Mouse (Mus musculus) liver, embryonic 14.5 days (tissue): ENCODE measurements around the gene Ptgir. TPM values are rescaled to one million over a fixed set of nuclear protein-coding genes. Genes with fewer than 3 reads are reported as not detected.

Experiments used
- ATAC-seq: fragments of 200-750 bp; cut with Nextera tagmentation; 2 replicates; pipeline ENCODE4 v1.8.0; 2017; ENCODE audit warnings: moderate number of reproducible peaks, mild to moderate bottlenecking, moderate library complexity; ENCODE audit not compliant: insufficient read depth
- DNase-seq, 3 experiments: peaks; one replicate each; pipeline ENCODE4 v3.0.0-alpha.2; 2012 to 2013; ENCODE audit warnings: low read depth in 3 of 3, low spot score in 3 of 3
- H3K27ac ChIP-seq: fragments of 300-500 bp; sonication (generic); 2 replicates; pipeline ENCODE4 v1.5.1; 2014; ENCODE audit warnings: moderate library complexity, mild to moderate bottlenecking, control low read depth, inconsistent platforms
- H3K27me3 ChIP-seq: fragments of 300-500 bp; sonication (generic); 2 replicates; pipeline ENCODE4 v1.6.1; 2014; ENCODE audit warnings: mild to moderate bottlenecking, low read length, moderate library complexity; ENCODE audit not compliant: control insufficient read depth, insufficient read depth
- H3K36me3 ChIP-seq: fragments of 300-500 bp; sonication (generic); replicated peaks from 2 replicates; pipeline ENCODE4 v1.6.1; 2014; ENCODE audit warnings: low read depth; ENCODE audit not compliant: control insufficient read depth, insufficient read depth
- H3K4me1 ChIP-seq, 2 experiments: fragments of 200-500 bp in 1 of 2; fragments of 300-500 bp in 1 of 2; sonication (generic) in 1 of 2; replicated peaks; 2 replicates each; pipeline ENCODE4 v1.6.1; 2012 to 2014; ENCODE audit warnings: antibody characterized with exemption in 1 of 2, inconsistent platforms in 1 of 2, low read length in 1 of 2; ENCODE audit not compliant: control insufficient read depth in 2 of 2, insufficient read depth in 2 of 2
- H3K4me2 ChIP-seq: fragments of 300-500 bp; sonication (generic); 2 replicates; pipeline ENCODE4 v1.6.1; 2014; ENCODE audit warnings: low read depth, mild to moderate bottlenecking, control low read depth, moderate library complexity
- H3K4me3 ChIP-seq, 2 experiments: fragments of 200-500 bp in 1 of 2; fragments of 300-500 bp in 1 of 2; sonication (generic) in 1 of 2; 2 replicates each; pipeline ENCODE4 v1.5.1; 2012 to 2014; ENCODE audit warnings: low read depth in 2 of 2, low read length in 2 of 2, mild to moderate bottlenecking in 2 of 2, control low read depth in 1 of 2, inconsistent platforms in 1 of 2, moderate library complexity in 1 of 2; ENCODE audit not compliant: insufficient read depth in 1 of 2
- H3K9ac ChIP-seq: fragments of 300-500 bp; sonication (generic); replicated peaks from 2 replicates; pipeline ENCODE4 v1.6.1; 2014; ENCODE audit warnings: mild to moderate bottlenecking, control low read depth, moderate library complexity
- H3K9me3 ChIP-seq: fragments of 300-500 bp; sonication (generic); 2 replicates; pipeline ENCODE4 v1.6.1; 2016; ENCODE audit warnings: low read length, mixed read lengths; ENCODE audit not compliant: control insufficient read depth
- CTCF ChIP-seq: IDR thresholded peaks from 2 replicates; pipeline ENCODE4 v1.5.1; 2016; ENCODE audit warnings: antibody characterized with exemption, low read depth, control low read depth
- EP300 ChIP-seq: IDR thresholded peaks from 2 replicates; pipeline ENCODE4 v1.6.1; 2016; ENCODE audit warnings: antibody characterized with exemption, low read depth
- WGBS: fragments of 180-500 bp; shearing (Covaris S2); extraction: QIAGEN DNeasy Blood & Tissue Kit; methylation state at CpG from one replicate; pipeline ENCODE4 v1.1.7; 2014; ENCODE audit not compliant: insufficient replicate concordance; 5-methylcytosine and 5-hydroxymethylcytosine counted together
- polyA plus RNA-seq, 2 experiments: library from polyadenylated mRNA; depleted of rRNA in 1 of 2; stranded (reverse) in 1 of 2; unstranded in 1 of 2; fragments of >200 nt; fragmentation: Nextera tagmentation in 1 of 2; extraction: Ambion mirVana in 1 of 2; gene quantifications; 2 replicates each; pipeline versions ENCODE4 v1.2.1 to v1.2.3; 2012 to 2014

Ptgir gene
- polyA plus RNA-seq, 2 experiments = 0.87 to 0.88 TPM

- H3K36me3 ChIP-seq = no peaks in the 10 kb centered on the region
- no peak overlapping the region for H3K27ac ChIP-seq
- H3K4me2 ChIP-seq = no peak overlapping the region
- peak; percentile 77 for TF ChIP-seq CTCF
- no peak for TF ChIP-seq EP300
- WGBS = 24% methylated on average over 14 of the region's 14 CpGs
- no peak for ATAC-seq
- H3K4me3 ChIP-seq = no peak overlapping the region
- peak in 2 of 3 experiments; percentile 64 to 66 for DNase-seq
- no peaks in the 10 kb centered on the region for H3K4me1 ChIP-seq
- no peak overlapping the region for H3K9ac ChIP-seq
- no peaks in the 10 kb centered on the region for H3K27me3 ChIP-seq
- H3K9me3 ChIP-seq = no peaks in the 10 kb centered on the region
Observed at GRCm38 (mm10) chr7:16932704-16933577, 26.7 kb downstream of the Ptgir start.

- DNase-seq = no peak
- Histone ChIP-seq H3K36me3 (no peaks in the 10 kb centered on the region), H3K27ac (no peak overlapping the region), H3K4me1 (no peaks in the 10 kb centered on the region), H3K4me3 (no peak overlapping the region), H3K4me2 (no peak overlapping the region), H3K27me3 (peaks cover 2% of the 10 kb centered on the region; the same call in 1 of the 2 replicates), H3K9ac (no peak overlapping the region), H3K9me3 (no peaks in the 10 kb centered on the region)
- no peak for ATAC-seq
- TF ChIP-seq CTCF = peak; percentile 77
- TF ChIP-seq EP300 = no peak
- 40% methylated on average over 4 of the region's 4 CpGs for WGBS
Observed at GRCm38 (mm10) chr7:16937312-16937711, 31.0 kb downstream of the Ptgir start.

- ATAC-seq (no peak), DNase-seq (no peak)
- Histone ChIP-seq H3K4me1 (no peaks in the 10 kb centered on the region), H3K36me3 (no peaks in the 10 kb centered on the region), H3K9ac (no peak overlapping the region), H3K9me3 (no peaks in the 10 kb centered on the region), H3K4me3 (no peak overlapping the region), H3K27ac (no peak overlapping the region), H3K27me3 (peaks cover 2% of the 10 kb centered on the region; the same call in 1 of the 2 replicates), H3K4me2 (no peak overlapping the region)
- 66% methylated on average over 17 of the region's 17 CpGs for WGBS
- no peak for TF ChIP-seq EP300
Observed at GRCm38 (mm10) chr7:16938117-16938791, 32.0 kb downstream of the Ptgir start.

GRCm38 (mm10) chr7:16940292-16940691, 34.0 kb downstream of the Ptgir start:
- no peak for TF ChIP-seq EP300
- TF ChIP-seq CTCF = no peak

GRCm38 (mm10) chr7:16942861-16943260, 36.6 kb downstream of the Ptgir start:
- ATAC-seq (no peak), DNase-seq (no peak)
- Histone ChIP-seq H3K36me3 (no peaks in the 10 kb centered on the region), H3K4me2 (no peak overlapping the region), H3K9ac (no peak overlapping the region), H3K4me1 (no peaks in the 10 kb centered on the region), H3K4me3 (no peak overlapping the region), H3K27me3 (peaks cover 48% of the 10 kb centered on the region), H3K9me3 (no peaks in the 10 kb centered on the region), H3K27ac (no peak overlapping the region)
- TF ChIP-seq CTCF (no peak), EP300 (no peak)
- 43% methylated on average over 4 of the region's 4 CpGs for WGBS

More at GRCm38 (mm10) chr7:16940292-16940691, 34.0 kb downstream of the Ptgir start:
- DNase-seq (no peak), ATAC-seq (no peak)
- Histone ChIP-seq H3K4me2 (no peak overlapping the region), H3K9ac (no peak overlapping the region), H3K4me3 (no peak overlapping the region), H3K9me3 (no peaks in the 10 kb centered on the region), H3K36me3 (no peaks in the 10 kb centered on the region), H3K27me3 (peaks cover 22% of the 10 kb centered on the region), H3K27ac (no peak overlapping the region), H3K4me1 (no peaks in the 10 kb centered on the region)
- WGBS = 50% methylated on average over 7 of the region's 7 CpGs
